Mouse (Mus musculus) neural tube, embryonic 15.5 days (tissue): ENCODE measurements around the gene Il12a. TPM values are rescaled to one million over a fixed set of nuclear protein-coding genes. Genes with fewer than 3 reads are reported as not detected.

Experiments used
- ATAC-seq: fragments of 200-750 bp; cut with Nextera tagmentation; 2 replicates; pipeline ENCODE4 v1.8.0; 2017; ENCODE audit warnings: mild to moderate bottlenecking, moderate TSS enrichment, moderate library complexity; ENCODE audit not compliant: low FRiP score
- H3K27ac ChIP-seq: fragments of 300-500 bp; sonication (generic); replicated peaks from 2 replicates; pipeline ENCODE4 v1.5.1; 2015; ENCODE audit warnings: mild to moderate bottlenecking, inconsistent platforms
- H3K27me3 ChIP-seq: fragments of 300-500 bp; sonication (generic); replicated peaks from 2 replicates; pipeline ENCODE4 v1.6.1; 2015; ENCODE audit warnings: inconsistent platforms
- H3K36me3 ChIP-seq: fragments of 300-500 bp; sonication (generic); 2 replicates; pipeline ENCODE4 v1.6.1; 2015; ENCODE audit warnings: inconsistent platforms
- H3K4me1 ChIP-seq: fragments of 300-500 bp; sonication (generic); 2 replicates; pipeline ENCODE4 v1.6.1; 2015; ENCODE audit warnings: inconsistent platforms
- H3K4me2 ChIP-seq: fragments of 300-500 bp; sonication (generic); 2 replicates; pipeline ENCODE4 v1.6.1; 2015; ENCODE audit warnings: inconsistent platforms, mild to moderate bottlenecking, moderate library complexity
- H3K4me3 ChIP-seq: fragments of 300-500 bp; sonication (generic); replicated peaks from 2 replicates; pipeline ENCODE4 v1.5.1; 2015; ENCODE audit warnings: mild to moderate bottlenecking, inconsistent platforms
- H3K9ac ChIP-seq: fragments of 300-500 bp; sonication (generic); replicated peaks from 2 replicates; pipeline ENCODE4 v1.6.1; 2015; ENCODE audit warnings: mild to moderate bottlenecking, inconsistent platforms
- H3K9me3 ChIP-seq: fragments of 300-500 bp; sonication (generic); replicated peaks from 2 replicates; pipeline ENCODE4 v1.6.1; 2016; ENCODE audit warnings: inconsistent platforms
- WGBS: fragments of 180-500 bp; shearing (Covaris S2); methylation state at CpG from one replicate; pipeline ENCODE4 v1.1.7; 2015; ENCODE audit warnings: mixed read lengths; 5-methylcytosine and 5-hydroxymethylcytosine counted together
- polyA plus RNA-seq: library from polyadenylated mRNA; unstranded; fragments of >200 nt; fragmentation: Nextera tagmentation; extraction: Ambion mirVana; gene quantifications from 2 replicates; pipeline ENCODE4 v1.2.1, GENCODE M21; 2015

The Il12a gene
- polyA plus RNA-seq, 1 experiment from 2014 or later, result not detected

GRCm38 (mm10) chr3:68666377-68666776 is 24.1 kb upstream of the Il12a start:
- no peak overlapping the region for H3K4me3 ChIP-seq
- no peak overlapping the region for H3K4me2 ChIP-seq
- H3K9me3 ChIP-seq, result no peaks in the 10 kb centered on the region
- H3K27me3 ChIP-seq, result no peaks in the 10 kb centered on the region
- H3K27ac ChIP-seq, result no peak overlapping the region
- no peak for ATAC-seq
- H3K9ac ChIP-seq, result no peak overlapping the region
- 94% methylated on average over 7 of the region's 7 CpGs for WGBS
- H3K4me1 ChIP-seq, result 0 out of 2 replicates have a peak, but pooled peaks cover 5% of the 10 kb centered on the region
- H3K36me3 ChIP-seq, result no peaks in the 10 kb centered on the region

GRCm38 (mm10) chr3:68667852-68668251 is 22.6 kb upstream of the Il12a start:
- Histone ChIP-seq H3K27ac (no peak overlapping the region), H3K27me3 (no peaks in the 10 kb centered on the region), H3K4me3 (no peak overlapping the region), H3K36me3 (no peaks in the 10 kb centered on the region), H3K4me1 (0 out of 2 replicates have a peak, but pooled peaks cover 5% of the 10 kb centered on the region), H3K9ac (no peak overlapping the region), H3K9me3 (no peaks in the 10 kb centered on the region), H3K4me2 (no peak overlapping the region)
- WGBS, result 74% methylated on average over 1 of the region's 1 CpGs
- ATAC-seq, result no peak

- Histone ChIP-seq H3K4me3 (no peak overlapping the region), H3K9me3 (no peaks in the 10 kb centered on the region), H3K4me1 (0 out of 2 replicates have a peak, but pooled peaks cover 2% of the 10 kb centered on the region), H3K36me3 (no peaks in the 10 kb centered on the region), H3K4me2 (no peak overlapping the region), H3K27me3 (no peaks in the 10 kb centered on the region), H3K9ac (no peak overlapping the region), H3K27ac (no peak overlapping the region)
- ATAC-seq, result no peak
- WGBS, result 84% methylated on average over 5 of the region's 5 CpGs
These were observed 20.9 kb upstream of the Il12a start for GRCm38 (mm10) chr3:68669418-68669974.

- Histone ChIP-seq H3K9ac (no peak overlapping the region), H3K4me3 (no peak overlapping the region), H3K9me3 (no peaks in the 10 kb centered on the region), H3K4me2 (no peak overlapping the region), H3K4me1 (no peaks in the 10 kb centered on the region), H3K36me3 (no peaks in the 10 kb centered on the region), H3K27ac (no peak overlapping the region), H3K27me3 (no peaks in the 10 kb centered on the region)
- no peak for ATAC-seq
- 73% methylated on average over 2 of the region's 2 CpGs for WGBS
These were observed 15.7 kb upstream of the Il12a start for GRCm38 (mm10) chr3:68674721-68675120.

GRCm38 (mm10) chr3:68675216-68675835 is 15.1 kb upstream of the Il12a start:
- ATAC-seq, result no peak
- WGBS, result 90% methylated on average over 12 of the region's 12 CpGs
- Histone ChIP-seq H3K27me3 (no peaks in the 10 kb centered on the region), H3K9me3 (no peaks in the 10 kb centered on the region), H3K36me3 (no peaks in the 10 kb centered on the region), H3K9ac (no peak overlapping the region), H3K4me2 (no peak overlapping the region), H3K4me1 (no peaks in the 10 kb centered on the region), H3K27ac (no peak overlapping the region), H3K4me3 (no peak overlapping the region)

GRCm38 (mm10) chr3:68675980-68676678 is 14.3 kb upstream of the Il12a start:
- no peaks in the 10 kb centered on the region for H3K36me3 ChIP-seq
- H3K9me3 ChIP-seq, result no peaks in the 10 kb centered on the region
- no peaks in the 10 kb centered on the region for H3K4me1 ChIP-seq
- H3K27me3 ChIP-seq, result no peaks in the 10 kb centered on the region
- H3K9ac ChIP-seq, result no peak overlapping the region
- H3K27ac ChIP-seq, result no peak overlapping the region
- ATAC-seq, result no peak
- H3K4me2 ChIP-seq, result no peak overlapping the region
- no peak overlapping the region for H3K4me3 ChIP-seq
- WGBS, result 78% methylated on average over 10 of the region's 10 CpGs

- Histone ChIP-seq H3K36me3 (no peaks in the 10 kb centered on the region), H3K4me1 (no peaks in the 10 kb centered on the region), H3K27ac (no peak overlapping the region), H3K4me3 (no peak overlapping the region), H3K27me3 (no peaks in the 10 kb centered on the region), H3K4me2 (peak overlapping the region; percentile 30), H3K9ac (no peak overlapping the region), H3K9me3 (no peaks in the 10 kb centered on the region)
- ATAC-seq, result no peak
- WGBS, result 56% methylated on average over 16 of the region's 17 CpGs
These were observed 13.6 kb upstream of the Il12a start for GRCm38 (mm10) chr3:68676831-68677303.

GRCm38 (mm10) chr3:68678805-68679585 is 11.4 kb upstream of the Il12a start:
- ATAC-seq, result no peak
- WGBS, result 84% methylated on average over 9 of the region's 9 CpGs

GRCm38 (mm10) chr3:68683579-68683978 is 6.9 kb upstream of the Il12a start:
- H3K27me3 ChIP-seq, result no peaks in the 10 kb centered on the region
- WGBS, result 49% methylated on average over 2 of the region's 2 CpGs
- no peak overlapping the region for H3K9ac ChIP-seq
- no peak for ATAC-seq
- no peak overlapping the region for H3K27ac ChIP-seq
- no peak overlapping the region for H3K4me2 ChIP-seq
- H3K9me3 ChIP-seq, result no peaks in the 10 kb centered on the region
- no peaks in the 10 kb centered on the region for H3K4me1 ChIP-seq
- no peak overlapping the region for H3K4me3 ChIP-seq
- H3K36me3 ChIP-seq, result no peaks in the 10 kb centered on the region

More at GRCm38 (mm10) chr3:68678805-68679585, 11.4 kb upstream of the Il12a start:
- Histone ChIP-seq H3K4me2 (no peak overlapping the region), H3K9me3 (no peaks in the 10 kb centered on the region), H3K36me3 (no peaks in the 10 kb centered on the region), H3K9ac (no peak overlapping the region), H3K27me3 (no peaks in the 10 kb centered on the region), H3K4me1 (no peaks in the 10 kb centered on the region), H3K27ac (no peak overlapping the region), H3K4me3 (no peak overlapping the region)

- no peak overlapping the region for H3K4me2 ChIP-seq
- H3K27me3 ChIP-seq, result no peaks in the 10 kb centered on the region
- H3K9ac ChIP-seq, result no peak overlapping the region
- H3K4me1 ChIP-seq, result no peaks in the 10 kb centered on the region
- H3K36me3 ChIP-seq, result no peaks in the 10 kb centered on the region
- H3K9me3 ChIP-seq, result no peaks in the 10 kb centered on the region
- WGBS, result 87% methylated on average over 1 of the region's 1 CpGs
- H3K27ac ChIP-seq, result no peak overlapping the region
- ATAC-seq, result no peak
- no peak overlapping the region for H3K4me3 ChIP-seq
These were observed 6.2 kb upstream of the Il12a start for GRCm38 (mm10) chr3:68684207-68684606.

- Histone ChIP-seq H3K4me2 (no peak overlapping the region), H3K9me3 (no peaks in the 10 kb centered on the region), H3K36me3 (no peaks in the 10 kb centered on the region), H3K4me3 (no peak overlapping the region), H3K27ac (no peak overlapping the region), H3K27me3 (no peaks in the 10 kb centered on the region), H3K9ac (no peak overlapping the region), H3K4me1 (no peaks in the 10 kb centered on the region)
- no peak for ATAC-seq
- WGBS, result 62% methylated on average over 8 of the region's 8 CpGs
These were observed 3.4 kb upstream of the Il12a start for GRCm38 (mm10) chr3:68686852-68687560.
